Comparison of ENCODE assay signal across 13 mouse cellular contexts in genomic region chr8:90354782-90355181, GRCm38 (mm10). TPM values are rescaled to one million over a fixed set of nuclear protein-coding genes. Genes with fewer than 3 reads are reported as not detected.
"Had no signal": no experiment of that assay in that cellular context is flagged by ENCODE, and none has a peak within 500 bp of the region (broad histone marks: within the 10 kb centered on the region; RNA-seq: fewer than 3 reads in every experiment).

No protein-coding gene starts in this region.

- H3K4me1 ChIP-seq: liver, embryonic 13.5 days; megakaryocyte, embryonic 14.5 days had no signal

- ATAC-seq: intestine, embryonic 16.5 days; liver, postnatal 0 days; midbrain, embryonic 16.5 days had no signal

- DNase-seq: kidney, adult 2 months; kidney, postnatal 25 days; liver; liver, embryonic 13.5 days; liver, postnatal 0 days; lung, postnatal 10 days; right cerebral cortex, postnatal 14 days had no signal

- H3K9ac ChIP-seq: limb, embryonic 12.5 days; liver, embryonic 13.5 days; liver, postnatal 0 days; stomach, embryonic 15.5 days had no signal

- H3K4me2 ChIP-seq: limb, embryonic 12.5 days; liver, embryonic 13.5 days; stomach, embryonic 15.5 days had no signal

- H3K36me3 ChIP-seq: limb, embryonic 12.5 days; liver, embryonic 13.5 days; stomach, embryonic 15.5 days had no signal

- H3K27ac ChIP-seq: limb, embryonic 12.5 days; liver, embryonic 13.5 days; macrophage; stomach, embryonic 15.5 days had no signal

- H3K9me3 ChIP-seq: limb, embryonic 12.5 days; liver, embryonic 13.5 days; stomach, embryonic 15.5 days had no signal

- H3K4me3 ChIP-seq: limb, embryonic 12.5 days; liver, embryonic 13.5 days; megakaryocyte, embryonic 14.5 days; stomach, embryonic 15.5 days had no signal

RNA-seq across cellular contexts. Expression of gene Tox3, which starts 6.6 kb away (rescaled TPM):
- polyA plus RNA-seq: macrophage had no signal
